Mouse (Mus musculus) kidney, adult 2 months (tissue): Measurements from ENCODE around the gene Npvf. TPM values are rescaled to one million over a fixed set of nuclear protein-coding genes. Genes with fewer than 3 reads are reported as not detected.
"Not testable (repeated sequence)": the region's sequence is repeated elsewhere in the genome, so short reads cannot be mapped to it uniquely, and the experiment has no call there.

Experiments used
- DNase-seq: peaks from one replicate; pipeline ENCODE4 v3.0.0; 2021
- H3K27ac ChIP-seq: fragments of 200-500 bp; 2 replicates; pipeline ENCODE4 v1.5.1; 2012; ENCODE audit warnings: low read depth, low read length, control low read depth, inconsistent platforms; ENCODE audit not compliant: insufficient read depth
- H3K27me3 ChIP-seq: fragments of 200-500 bp; replicated peaks from 2 replicates; pipeline ENCODE4 v1.6.1; 2012; ENCODE audit warnings: mild to moderate bottlenecking, moderate library complexity, low read length, inconsistent platforms; ENCODE audit not compliant: control insufficient read depth, insufficient read depth
- H3K36me3 ChIP-seq: fragments of 200-500 bp; 2 replicates; pipeline ENCODE4 v1.6.1; 2012; ENCODE audit warnings: mild to moderate bottlenecking, moderate library complexity, low read length, inconsistent platforms; ENCODE audit not compliant: control insufficient read depth, insufficient read depth
- H3K4me1 ChIP-seq: fragments of 200-500 bp; 2 replicates; pipeline ENCODE4 v1.6.1; 2011; ENCODE audit warnings: low read length; ENCODE audit not compliant: control insufficient read depth, insufficient read depth
- H3K4me3 ChIP-seq: fragments of 200-500 bp; 2 replicates; pipeline ENCODE4 v1.5.1; 2011; ENCODE audit warnings: mild to moderate bottlenecking, low read depth, low read length, control low read depth; ENCODE audit not compliant: insufficient read depth
- CTCF ChIP-seq: fragments of 200-500 bp; conservative IDR thresholded peaks from 2 replicates; pipeline ENCODE4 v1.5.1; 2011; ENCODE audit warnings: low read depth, mild to moderate bottlenecking, control low read depth, low read length, moderate library complexity, mixed read lengths; ENCODE audit not compliant: insufficient read depth, insufficient read length
- POLR2A ChIP-seq: fragments of 200-500 bp; IDR thresholded peaks from one replicate; pipeline ENCODE4 v1.6.1; 2011; ENCODE audit warnings: low read depth, low read length, control low read depth
- WGBS: fragments of 180-500 bp; shearing (Covaris S2); methylation state at CpG from one replicate; pipeline ENCODE4 v1.1.7; 2018; 5-methylcytosine and 5-hydroxymethylcytosine counted together
- polyA plus RNA-seq: library from polyadenylated mRNA; depleted of rRNA; stranded (reverse); fragments of >200 nt; gene quantifications from 2 replicates; pipeline ENCODE4 v1.2.3, GENCODE M21; 2012; rRNA removed

Gene Npvf
- polyA plus RNA-seq, 1 experiment, result not detected

DNA sequence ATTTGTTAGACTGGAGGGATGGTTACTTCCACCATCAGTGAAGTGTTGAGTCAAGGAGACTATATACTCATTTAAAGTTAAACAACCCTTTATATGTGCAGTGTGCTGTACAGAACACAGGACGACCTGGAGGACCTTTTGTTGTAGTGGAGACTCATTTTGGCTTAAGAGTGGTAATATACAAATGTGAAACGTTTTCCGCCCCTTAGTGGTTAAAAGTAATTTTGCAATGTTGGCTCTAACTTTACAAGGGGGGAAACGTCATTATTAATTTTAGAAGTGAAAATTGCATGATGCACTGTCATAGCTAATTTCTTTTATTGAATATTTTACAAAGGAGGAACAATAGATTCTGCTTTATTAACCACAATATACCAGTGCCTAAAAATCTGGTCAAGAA lies 13.9 kb downstream of the Npvf start:
- H3K27me3 ChIP-seq, result no peaks in the 10 kb centered on the region
- no peaks in the 10 kb centered on the region for H3K4me1 ChIP-seq
- no peaks in the 10 kb centered on the region for H3K36me3 ChIP-seq
- no peak for DNase-seq
- no peak overlapping the region for H3K4me3 ChIP-seq
- TF ChIP-seq CTCF (no peak), POLR2A (no peak)
- WGBS, result 67% methylated on average over 4 of the region's 4 CpGs
- H3K27ac ChIP-seq, result no peak overlapping the region

DNA sequence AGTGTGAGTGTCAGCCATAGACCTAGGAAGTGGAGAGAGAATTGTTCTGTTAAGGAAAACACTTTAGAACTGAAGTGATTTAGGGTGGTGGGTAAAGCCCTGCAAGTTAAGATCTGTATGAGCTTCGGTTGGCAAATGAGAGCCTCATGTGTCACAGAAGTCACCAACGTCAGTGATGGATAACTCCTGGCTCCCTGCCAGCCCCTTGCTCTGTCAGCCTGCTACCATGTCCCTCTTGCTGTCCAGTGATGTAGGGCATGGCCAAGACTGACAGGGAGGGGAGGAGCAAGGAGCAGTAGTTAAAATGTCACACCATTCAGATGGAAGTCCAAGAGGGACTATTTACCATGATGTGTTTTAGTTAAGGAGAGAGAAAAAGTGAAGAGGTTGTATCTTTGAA lies 14.6 kb downstream of the Npvf start:
- Histone ChIP-seq H3K27ac (no peak overlapping the region), H3K4me1 (no peaks in the 10 kb centered on the region), H3K36me3 (no peaks in the 10 kb centered on the region), H3K27me3 (no peaks in the 10 kb centered on the region), H3K4me3 (no peak overlapping the region)
- DNase-seq, result peak; percentile 28
- no peak for TF ChIP-seq CTCF
- no peak for TF ChIP-seq POLR2A
- 22% methylated on average over 2 of the region's 2 CpGs for WGBS

DNA sequence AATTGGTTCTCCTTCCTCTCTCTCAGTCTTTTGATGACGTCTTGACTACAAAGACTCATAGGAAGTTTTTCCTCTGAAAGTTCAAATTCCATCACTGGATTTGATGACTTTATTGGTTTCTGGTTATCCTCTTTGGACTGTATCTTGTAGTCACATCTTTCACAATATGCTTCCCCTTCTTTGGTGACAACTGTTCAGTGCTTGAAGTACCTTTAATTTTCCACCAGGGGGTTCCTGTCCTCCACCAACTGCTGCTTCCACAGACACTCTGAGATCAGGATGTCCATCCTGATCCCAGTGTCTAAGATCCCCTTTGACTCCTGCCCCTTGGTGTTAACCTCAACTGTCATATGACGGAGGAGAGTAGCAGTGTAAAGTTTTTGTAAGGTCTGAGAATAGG lies 28.1 kb downstream of the Npvf start:
- not testable (repeated sequence) for H3K27me3 ChIP-seq, H3K36me3 ChIP-seq, DNase-seq, H3K27ac ChIP-seq, H3K4me1 ChIP-seq, H3K4me3 ChIP-seq
- 64% methylated on average over 2 of the region's 2 CpGs for WGBS

DNA sequence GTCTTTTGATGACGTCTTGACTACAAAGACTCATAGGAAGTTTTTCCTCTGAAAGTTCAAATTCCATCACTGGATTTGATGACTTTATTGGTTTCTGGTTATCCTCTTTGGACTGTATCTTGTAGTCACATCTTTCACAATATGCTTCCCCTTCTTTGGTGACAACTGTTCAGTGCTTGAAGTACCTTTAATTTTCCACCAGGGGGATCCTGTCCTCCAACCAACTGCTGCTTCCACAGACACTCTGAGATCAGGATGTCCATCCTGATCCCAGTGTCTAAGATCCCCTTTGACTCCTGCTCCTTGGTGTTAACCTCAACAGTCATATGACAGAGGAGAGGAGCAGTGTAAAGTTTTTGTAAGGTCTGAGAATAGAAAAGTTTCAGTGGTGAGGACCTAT lies 36.0 kb downstream of the Npvf start:
- not testable (repeated sequence) for H3K36me3 ChIP-seq, H3K27me3 ChIP-seq, DNase-seq, H3K4me3 ChIP-seq, H3K27ac ChIP-seq, H3K4me1 ChIP-seq
- WGBS, result 81% methylated on average over 1 of the region's 1 CpGs

DNA sequence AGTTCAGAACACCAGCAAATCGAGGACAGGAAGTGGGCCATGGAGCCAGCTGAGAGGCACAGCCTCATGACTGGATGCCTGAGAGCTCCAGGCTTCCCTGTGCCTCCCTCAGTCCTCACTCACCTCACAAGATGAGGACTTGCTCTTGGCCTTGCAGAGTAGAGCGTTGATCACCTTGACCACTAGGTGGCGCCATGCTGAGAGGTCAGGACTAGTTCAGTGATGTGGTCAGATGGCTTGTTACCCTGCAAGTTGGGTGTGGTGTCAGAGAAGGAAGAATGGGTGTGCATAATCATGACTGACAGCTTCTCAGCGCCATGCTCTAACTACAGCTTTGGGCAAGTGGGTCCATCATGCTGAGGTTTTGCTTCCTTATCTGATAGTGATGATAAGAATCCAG lies 52.6 kb downstream of the Npvf start:
- TF ChIP-seq POLR2A, result no peak
- TF ChIP-seq CTCF, result peak; percentile 83
- DNase-seq, result peak; percentile 37
- no peaks in the 10 kb centered on the region for H3K36me3 ChIP-seq
- no peak overlapping the region for H3K27ac ChIP-seq
- H3K4me1 ChIP-seq, result no peaks in the 10 kb centered on the region
- H3K4me3 ChIP-seq, result no peak overlapping the region
- H3K27me3 ChIP-seq, result no peaks in the 10 kb centered on the region
- 42% methylated on average over 4 of the region's 4 CpGs for WGBS

Other genes starting within 250 kb of the Npvf start
- 33.0 and 36.1 TPM in 2 replicates for gene Osbpl3, start 198.2 kb downstream of the Npvf start, polyA plus RNA-seq
- gene Cycs, start 87.9 kb downstream of the Npvf start, polyA plus RNA-seq, result 6.6 and 12.7 TPM in 2 replicates
- 0.26 and 0.33 TPM in 2 replicates for gene 4921507P07Rik, start 57.8 kb downstream of the Npvf start, polyA plus RNA-seq